Comparison of ENCODE assay signal across 17 mouse cellular contexts in the genomic region with DNA sequence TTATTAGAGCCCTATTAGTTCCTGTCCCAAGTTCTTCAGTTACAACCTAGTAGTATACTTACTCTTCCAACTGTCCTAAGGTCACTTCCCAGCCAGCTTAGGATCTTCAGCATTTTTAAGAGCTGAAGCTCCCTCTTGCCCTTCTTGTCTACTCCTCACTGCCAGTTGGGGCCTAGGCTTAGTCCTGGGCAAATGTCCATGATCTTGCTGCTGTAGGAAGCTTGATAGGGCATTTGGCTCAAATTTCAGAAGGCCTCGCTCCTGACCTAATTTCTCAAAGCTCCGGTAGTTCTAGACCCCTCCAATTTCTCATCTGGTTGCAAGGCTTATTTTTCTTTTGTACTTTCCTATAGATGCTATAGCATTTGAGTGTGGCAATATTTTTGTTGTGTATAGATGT. TPM values are rescaled to one million over a fixed set of nuclear protein-coding genes. Genes with fewer than 3 reads are reported as not detected.
DNase-seq lines count a peak whose midpoint lies in the region; ATAC-seq and TF ChIP-seq lines count a peak whose summit lies in the region.
"Had no signal": no experiment of that assay in that cellular context is flagged by ENCODE, and none has a peak within 500 bp of the region (broad histone marks: within the 10 kb centered on the region; RNA-seq: fewer than 3 reads in every experiment).

No protein-coding gene starts in this region.

- no peak for TF ChIP-seq POLR2A in heart, adult 2 months (IDR thresholded peaks at IDR 0.05; ENCODE audit: insufficient read depth, low read depth, low read length)

- ATAC-seq in cerebellum, adult (ENCODE audit: insufficient number of reproducible peaks, low FRiP score, low TSS enrichment), result no peak
- ATAC-seq: forebrain, embryonic 13.5 days; hindbrain, embryonic 16.5 days; midbrain, embryonic 13.5 days had no signal

- TF ChIP-seq CTCF in heart, adult 2 months (IDR thresholded peaks at IDR 0.05), result no peak

- no peak overlapping the region for H3K4me3 ChIP-seq in heart, adult 2 months
- H3K4me3 ChIP-seq: embryonic facial prominence, embryonic 10.5 days; forebrain, embryonic 13.5 days; left cerebral cortex, adult 2 months; midbrain, embryonic 13.5 days had no signal

- H3K27me3 ChIP-seq in heart, adult 2 months (ENCODE audit: control insufficient read depth, insufficient read depth, low read length), result no peaks in the 10 kb centered on the region
- H3K27me3 ChIP-seq: forebrain, embryonic 13.5 days; midbrain, embryonic 13.5 days had no signal

- TF ChIP-seq EP300 in heart, adult 2 months (IDR thresholded peaks at IDR 0.05; ENCODE audit: insufficient read depth, low read depth, low read length), result no peak

- peak; percentile 37 for DNase-seq in cerebellum, adult 11-12 months
- DNase-seq in heart, adult 2 months, result peak in 1 of 2 experiments; percentile 28
- DNase-seq in heart, adult 9 months (ENCODE audit: low spot score in 2 of 2), result no peak
- DNase-seq in adipocyte (ENCODE audit: low spot score), result peak; percentile 75
- DNase-seq in cerebellum, postnatal 10 days, result peak; percentile 23 to 31
- no peak for DNase-seq in frontal cortex, adult 2 months (ENCODE audit: extremely low spot score in 1 of 2, low spot score in 1 of 2)
- DNase-seq: B cell, adult 2 months; kidney, adult 11 months; thymus, adult 2 months had no signal

- peaks cover 7% of the 10 kb centered on the region for H3K4me1 ChIP-seq in heart, adult 2 months (ENCODE audit: control insufficient read depth, insufficient read depth, low read length)

- H3K79me2 ChIP-seq in heart, adult 2 months (replicated peaks; ENCODE audit: control insufficient read depth, insufficient read depth, low read length), result no peaks in the 10 kb centered on the region

- whole genome bisulfite sequencing in heart, adult 2 months, result 35% methylated on average over 2 of the region's 2 CpGs

- peak overlapping the region; percentile 64 for H3K27ac ChIP-seq in heart, adult 2 months
- H3K27ac ChIP-seq: embryonic facial prominence, embryonic 10.5 days; forebrain, embryonic 13.5 days; kidney, postnatal 0 days; left cerebral cortex, adult 2 months; liver, embryonic 14.5 days had no signal

- intact Hi-C loops in heart, adult 2 months (cut with DNase I), result loop anchor here (5.0 kb wide), 1 partner anchor 91 kb away; no protein-coding TSS in a partner anchor

- H3K36me3 ChIP-seq in heart, adult 2 months (ENCODE audit: control insufficient read depth, insufficient read depth, low read length), result peaks cover 34% of the 10 kb centered on the region

- no peak overlapping the region for H3K9ac ChIP-seq in heart, adult 2 months (ENCODE audit: low read depth, low read length)
- H3K9ac ChIP-seq: forebrain, embryonic 13.5 days; liver, embryonic 14.5 days; midbrain, embryonic 13.5 days had no signal

RNA-seq across cellular contexts. Expression of gene Trp53inp2, which starts 7.7 kb away (rescaled TPM):
- 100 to 1,000 TPM; 457 to 512 TPM for total RNA-seq in heart, adult 2 months (2021)
- polyA plus RNA-seq in heart, adult 2 months (2012; rRNA removed), result 410 and 615 TPM in 2 replicates
- polyA plus RNA-seq in frontal cortex, adult 2 months (2012; rRNA removed), result 138 and 165 TPM in 2 replicates

RNA-seq across cellular contexts. Expression of gene Pigu, which starts 31.3 kb away (rescaled TPM):
- 10 to 100 TPM; 26.2 to 26.6 TPM for total RNA-seq in heart, adult 2 months (2021)
- 44.8 and 73.8 TPM in 2 replicates for polyA plus RNA-seq in heart, adult 2 months (2012; rRNA removed)
- 37.6 and 38.3 TPM in 2 replicates for polyA plus RNA-seq in frontal cortex, adult 2 months (2012; rRNA removed)

Comparison
In these comparisons a context has a peak if more than half of its experiments do, and no peak if none do; other contexts are left out.
1. DNase-seq: peak in cerebellum, adult 11-12 months (single experiment), adipocyte (single experiment) and cerebellum, postnatal 10 days (2 of 2); none in heart, adult 9 months (0 of 2) and frontal cortex, adult 2 months (0 of 2).